Mouse (Mus musculus) naive thymus-derived CD4-positive, alpha-beta T cell, adult 2 months (primary cell): ENCODE data around the gene Kctd2.
"Not testable (repeated sequence)": the region's sequence is repeated elsewhere in the genome, so short reads cannot be mapped to it uniquely, and the experiment has no call there.

ENCODE experiments used
- DNase-seq: peaks from one replicate; pipeline ENCODE4 v3.0.0-alpha.2; 2011; ENCODE audit warnings: low read depth

The Kctd2 gene

GRCm38 (mm10) chr11:115439906-115440595 lies 20.1 kb downstream of the Kctd2 start, which contains the start of gene Trim80:
TSS of gene Trim80 (plus strand) at chr11:115440545.
- DNase-seq: no peak

GRCm38 (mm10) chr11:115441417-115441816 lies 21.5 kb downstream of the Kctd2 start:
- DNase-seq: no peak

GRCm38 (mm10) chr11:115446906-115447305 lies 27.0 kb downstream of the Kctd2 start:
- no peak for DNase-seq

DNA sequence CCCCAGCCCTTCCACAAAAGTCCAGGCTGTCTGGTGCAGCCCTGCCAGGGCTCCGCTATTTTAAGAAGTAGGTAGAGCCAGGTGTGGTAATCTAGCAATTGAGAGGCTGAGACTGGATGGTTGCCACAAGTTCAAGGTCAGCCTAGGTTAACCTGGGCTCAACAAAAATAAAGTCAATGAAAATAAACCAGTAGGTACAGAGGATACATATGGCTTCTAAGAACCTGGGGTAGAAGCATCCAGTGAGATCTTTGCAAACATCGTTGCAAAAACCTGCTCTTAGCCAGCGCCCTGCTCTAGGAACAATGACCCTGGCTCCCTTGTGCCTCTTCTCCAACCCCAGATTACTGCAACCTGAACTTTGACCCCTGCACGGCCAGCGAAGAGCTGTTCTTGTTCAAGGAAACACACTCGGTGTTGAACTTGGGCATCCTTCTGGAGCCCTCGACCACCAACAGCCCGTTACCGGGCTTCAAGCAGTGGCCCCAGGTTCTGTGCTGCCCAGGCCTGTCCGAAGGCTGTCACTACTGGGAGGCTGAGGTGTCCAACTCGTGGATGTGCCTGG lies 27.5 kb downstream of the Kctd2 start:
- DNase-seq: no peak

DNA sequence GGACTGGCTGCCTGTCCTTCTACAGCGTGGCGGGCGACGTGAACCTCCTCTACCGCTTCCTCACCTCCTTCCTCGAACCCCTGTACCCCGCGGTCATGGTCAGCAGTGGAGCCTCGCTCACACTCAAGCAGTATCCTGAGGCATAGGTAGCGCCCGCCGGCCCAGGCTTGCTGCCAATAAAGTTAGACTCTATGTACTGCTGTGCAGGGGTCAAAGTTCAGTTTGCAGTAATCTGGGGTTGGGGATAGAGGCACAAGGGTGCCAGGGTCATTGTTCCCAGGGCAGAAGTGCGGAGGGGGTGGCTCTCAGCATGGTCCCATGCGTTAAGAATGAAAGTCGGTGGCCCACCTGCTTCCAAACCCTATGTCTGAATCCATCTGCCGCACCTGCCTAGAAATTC lies 28.1 kb downstream of the Kctd2 start:
- DNase-seq: no peak

- no peak for DNase-seq
These were observed 29.1 kb downstream of the Kctd2 start for GRCm38 (mm10) chr11:115448998-115449397.

GRCm38 (mm10) chr11:115450176-115450575 lies 30.2 kb downstream of the Kctd2 start:
- DNase-seq: no peak

DNA sequence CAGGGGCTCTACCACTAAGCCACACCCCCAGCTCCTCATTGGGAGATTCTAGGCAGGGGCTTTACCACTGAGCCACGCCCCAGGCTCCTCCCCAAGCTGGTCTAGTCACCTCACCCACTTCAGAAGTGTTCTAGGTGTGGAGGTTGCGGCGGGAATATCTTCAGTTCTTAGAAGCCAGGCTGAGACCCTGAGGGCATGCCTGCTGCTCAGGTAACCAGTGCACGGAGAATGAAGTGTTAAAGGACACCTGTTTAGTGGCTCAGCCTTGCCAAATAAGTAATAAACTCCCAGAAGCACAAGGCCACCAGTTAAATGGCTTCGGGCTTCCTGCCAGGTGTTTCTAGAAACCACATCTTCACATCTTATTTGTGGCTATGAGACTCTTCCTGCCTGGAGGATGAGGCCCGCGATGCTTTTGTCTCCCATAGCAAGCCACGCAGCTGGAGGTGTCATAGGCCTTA lies 31.9 kb downstream of the Kctd2 start:
- DNase-seq: peak; percentile 93

GRCm38 (mm10) chr11:115452281-115452860 lies 32.4 kb downstream of the Kctd2 start:
- DNase-seq: no peak

- DNase-seq: peak; percentile 37
These were observed 33.4 kb downstream of the Kctd2 start for GRCm38 (mm10) chr11:115453306-115453705.

GRCm38 (mm10) chr11:115454822-115455221 lies 34.9 kb downstream of the Kctd2 start:
- not testable (repeated sequence) for DNase-seq

DNA sequence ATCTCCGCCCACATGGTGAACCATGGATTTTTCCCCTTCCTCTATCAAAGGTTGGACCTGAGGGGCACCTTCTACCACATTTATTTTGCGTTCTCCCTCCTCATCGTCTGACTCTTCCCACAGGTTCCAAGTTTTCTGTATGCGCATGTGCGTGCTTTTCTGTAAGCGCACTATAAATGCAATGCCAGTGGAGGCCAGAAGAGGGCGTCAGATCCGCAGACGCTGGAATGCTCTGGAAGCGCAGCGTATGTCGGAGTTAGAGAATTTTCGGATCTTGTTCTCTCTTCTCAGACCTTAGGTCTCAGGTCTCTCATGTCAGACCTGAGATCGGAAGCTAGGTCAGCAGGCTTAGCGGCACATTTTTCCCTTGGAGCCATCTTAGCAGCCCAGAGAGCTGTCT lies 35.7 kb downstream of the Kctd2 start:
- no peak for DNase-seq

DNA sequence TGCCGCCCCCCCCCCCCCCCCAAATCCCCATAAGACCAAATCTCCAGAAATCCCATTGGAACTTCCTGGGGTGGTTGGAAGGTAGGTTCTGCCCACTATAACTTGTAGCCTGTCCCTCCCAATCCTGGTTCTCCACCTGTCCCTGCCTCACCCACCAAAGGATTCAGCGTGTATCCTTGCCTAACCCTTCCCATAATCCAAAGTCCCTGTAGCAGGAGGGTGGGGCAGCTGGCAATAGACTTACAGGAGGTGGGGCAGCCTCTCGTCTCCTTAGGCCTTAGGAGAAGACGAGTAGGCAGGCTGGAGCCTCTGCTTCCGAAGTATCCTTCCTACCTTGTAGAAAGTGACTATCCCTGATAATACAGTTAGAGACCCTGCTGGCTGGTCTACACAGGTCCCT lies 36.3 kb downstream of the Kctd2 start:
- no peak for DNase-seq

DNA sequence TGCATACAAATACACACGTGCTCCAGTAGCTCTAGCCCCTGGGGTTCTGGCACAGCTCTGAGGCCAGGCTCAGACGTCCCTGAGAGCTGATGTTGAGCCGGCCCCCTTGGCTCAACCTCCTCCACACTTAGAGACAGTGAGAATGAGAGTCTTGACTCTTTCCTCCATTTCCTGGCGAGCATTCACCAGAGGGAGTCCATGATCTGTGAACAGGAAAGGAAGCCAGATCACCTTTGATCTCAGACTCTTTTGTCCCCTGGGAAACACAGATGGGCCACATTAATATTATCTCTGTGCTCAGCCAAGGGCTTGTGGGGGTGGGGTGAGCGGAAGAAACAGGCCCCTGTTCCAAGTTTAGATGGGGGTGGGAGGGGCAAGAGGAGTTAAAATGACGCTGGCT lies 37.5 kb downstream of the Kctd2 start:
- DNase-seq: peak; percentile 35

- no peak for DNase-seq
These were observed 41.0 kb downstream of the Kctd2 start for GRCm38 (mm10) chr11:115460976-115461375.

GRCm38 (mm10) chr11:115461846-115462242 lies 41.9 kb downstream of the Kctd2 start:
- peak; percentile 74 for DNase-seq

- DNase-seq: peak; percentile 67
These were observed 42.4 kb downstream of the Kctd2 start, which contains the start of gene Slc16a5 for GRCm38 (mm10) chr11:115462243-115462891. TSS of gene Slc16a5 (plus strand) at chr11:115462474.

DNA sequence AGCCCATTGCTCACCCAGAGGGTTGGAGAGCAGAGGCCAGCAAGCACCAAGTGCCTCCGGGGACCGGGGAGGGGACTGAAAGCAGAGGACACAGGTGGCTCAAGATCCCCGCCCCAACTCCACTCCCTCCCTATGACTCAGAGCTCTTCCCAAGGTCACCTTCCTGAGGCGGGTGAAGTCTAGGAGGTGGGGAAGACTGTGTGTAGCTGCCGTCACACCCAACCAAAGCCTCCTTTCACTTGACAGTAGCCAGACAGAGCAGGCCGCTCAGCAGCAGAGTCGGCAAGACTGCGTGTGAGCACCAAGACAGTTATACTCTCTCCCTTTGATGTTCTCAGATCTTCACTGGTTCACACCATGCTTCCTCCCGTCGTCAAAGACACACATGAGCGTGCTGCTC lies 43.5 kb downstream of the Kctd2 start:
- peak; percentile 83 for DNase-seq

GRCm38 (mm10) chr11:115464851-115465250 lies 44.9 kb downstream of the Kctd2 start:
- peak; percentile 68 for DNase-seq

- DNase-seq: no peak
These were observed 47.3 kb downstream of the Kctd2 start for GRCm38 (mm10) chr11:115467217-115467618.

DNA sequence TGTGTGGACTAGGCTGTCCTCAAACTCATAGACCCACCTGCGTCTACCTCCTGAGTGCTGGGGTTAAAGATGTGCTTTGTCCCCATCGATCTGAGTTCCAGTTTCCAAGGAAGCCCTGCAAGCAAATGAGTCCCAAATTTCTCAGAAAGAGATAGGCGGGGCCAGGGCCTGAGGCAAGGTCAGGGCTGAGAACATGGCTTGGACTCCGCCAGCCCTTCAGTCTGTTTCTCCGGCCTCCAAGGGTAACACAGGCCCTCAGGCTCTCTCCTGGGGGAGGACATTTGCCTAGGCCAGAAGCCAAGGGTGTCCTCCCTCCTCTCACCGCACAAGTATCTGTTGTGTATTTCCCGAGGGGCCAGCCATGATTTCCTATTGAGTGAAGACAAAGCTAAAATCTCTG lies 52.3 kb downstream of the Kctd2 start:
- no peak for DNase-seq

- peak; percentile 97 for DNase-seq
These were observed 53.8 kb downstream of the Kctd2 start for GRCm38 (mm10) chr11:115473626-115474275.
